Mouse (Mus musculus) fibroblast of lung, adult 2 months (primary cell): ENCODE results near the gene Gfpt1.

Experiments
- DNase-seq: peaks from one replicate; pipeline ENCODE4 v3.0.0-alpha.2; 2011; ENCODE audit warnings: low read depth

The Gfpt1 gene

GRCm38 (mm10) chr6:87139796-87140553 lies 97.3 kb downstream of the Gfpt1 start:
- DNase-seq: no peak
